Mouse (Mus musculus): Measurements from ENCODE around the gene Ugt1a5. TPM values are rescaled to one million over a fixed set of nuclear protein-coding genes. Genes with fewer than 3 reads are reported as not detected.

Gene Ugt1a5
- polyA plus RNA-seq, 1 experiment from 2014 or later, result not detected

DNA sequence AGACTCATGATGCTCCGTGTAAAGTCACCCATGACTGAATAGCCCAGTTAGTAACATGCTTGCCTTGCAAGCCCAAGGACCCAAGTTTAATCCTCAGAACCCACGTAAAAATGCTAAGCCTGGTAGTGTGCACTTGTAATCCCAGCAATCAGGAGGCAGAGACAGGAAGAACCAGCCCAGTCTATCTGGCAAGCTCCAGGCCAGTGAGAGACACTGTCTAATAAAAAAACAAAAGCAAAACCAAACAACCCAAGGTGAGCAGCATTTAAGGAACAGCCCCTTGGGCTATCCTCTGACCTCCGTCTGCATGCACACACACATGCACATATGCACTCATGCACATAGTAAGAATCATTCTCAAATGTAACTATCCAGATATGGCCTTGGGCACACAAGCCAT, 63.8 kb downstream of the Ugt1a5 start:
- no peaks in the 10 kb centered on the region for H3K4me1 ChIP-seq
- no peaks in the 10 kb centered on the region for H3K36me3 ChIP-seq (replicated peaks)
- WGBS, result 84% methylated on average over 3 of the region's 3 CpGs
- no peaks in the 10 kb centered on the region for H3K27me3 ChIP-seq (replicated peaks; ENCODE audit: low read depth, poor library complexity, severe bottlenecking)
- DNase-seq (ENCODE audit: low spot score), result no peak
- no peak overlapping the region for H3K27ac ChIP-seq (replicated peaks)
- H3K9me3 ChIP-seq, result peaks cover 93% of the 10 kb centered on the region
- no peak overlapping the region for H3K4me3 ChIP-seq

DNA sequence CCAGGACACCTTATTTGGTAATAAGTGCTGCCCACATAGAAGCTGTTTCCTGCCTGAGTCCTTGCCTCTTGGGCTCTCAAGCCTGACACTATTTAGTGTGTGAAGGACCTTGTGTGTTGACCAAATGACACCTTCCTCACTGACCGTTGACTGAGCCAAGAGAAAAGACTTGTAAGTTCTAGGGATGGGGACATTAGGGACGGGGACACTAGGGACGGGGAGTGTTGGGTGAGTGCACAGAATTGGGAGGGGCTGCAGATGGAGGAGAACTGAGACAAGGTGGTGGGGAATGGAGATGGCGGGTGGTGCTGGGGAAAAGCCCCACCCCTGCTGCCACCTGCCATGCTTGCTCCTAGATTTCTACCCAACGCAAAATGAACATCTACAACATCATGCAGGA, 64.2 kb downstream of the Ugt1a5 start:
- H3K27me3 ChIP-seq (replicated peaks; ENCODE audit: low read depth, poor library complexity, severe bottlenecking), result no peaks in the 10 kb centered on the region
- 89% methylated on average over 5 of the region's 5 CpGs for WGBS

DNA sequence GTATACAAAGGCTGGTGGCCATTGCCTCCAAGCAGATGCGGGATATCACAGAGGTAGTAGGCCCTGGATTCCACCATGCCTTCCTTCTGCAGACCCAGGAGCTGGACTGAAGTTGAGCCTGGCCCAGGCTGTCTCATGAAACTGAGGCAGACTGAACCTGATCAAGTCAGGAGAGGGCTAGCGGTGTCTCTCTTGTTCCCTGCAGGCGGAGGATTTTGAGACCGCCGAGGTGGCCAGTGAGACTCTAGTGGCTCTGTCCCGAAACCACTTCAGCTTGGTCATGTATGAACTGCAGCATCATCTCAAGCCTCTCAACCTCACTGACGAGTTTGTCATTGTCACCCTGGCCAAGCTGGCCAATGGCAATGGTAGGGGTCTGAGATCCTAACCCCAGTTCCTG, 64.6 kb downstream of the Ugt1a5 start:
- Histone ChIP-seq H3K4me3 (no peak overlapping the region), H3K4me1 (no peaks in the 10 kb centered on the region), H3K36me3 (replicated peaks) (no peaks in the 10 kb centered on the region), H3K27ac (replicated peaks) (no peak overlapping the region), H3K9me3 (peaks cover 100% of the 10 kb centered on the region), H3K27me3 (replicated peaks; ENCODE audit: low read depth, poor library complexity, severe bottlenecking) (no peaks in the 10 kb centered on the region)
- DNase-seq (ENCODE audit: low spot score), result no peak
- WGBS, result 69% methylated on average over 7 of the region's 7 CpGs

More for the DNA sequence above, 64.2 kb downstream of the Ugt1a5 start:
- Histone ChIP-seq H3K4me3 (no peak overlapping the region), H3K27ac (replicated peaks) (no peak overlapping the region), H3K36me3 (replicated peaks) (no peaks in the 10 kb centered on the region), H3K9me3 (peaks cover 98% of the 10 kb centered on the region), H3K4me1 (no peaks in the 10 kb centered on the region)
- no peak for DNase-seq (ENCODE audit: low spot score)

DNA sequence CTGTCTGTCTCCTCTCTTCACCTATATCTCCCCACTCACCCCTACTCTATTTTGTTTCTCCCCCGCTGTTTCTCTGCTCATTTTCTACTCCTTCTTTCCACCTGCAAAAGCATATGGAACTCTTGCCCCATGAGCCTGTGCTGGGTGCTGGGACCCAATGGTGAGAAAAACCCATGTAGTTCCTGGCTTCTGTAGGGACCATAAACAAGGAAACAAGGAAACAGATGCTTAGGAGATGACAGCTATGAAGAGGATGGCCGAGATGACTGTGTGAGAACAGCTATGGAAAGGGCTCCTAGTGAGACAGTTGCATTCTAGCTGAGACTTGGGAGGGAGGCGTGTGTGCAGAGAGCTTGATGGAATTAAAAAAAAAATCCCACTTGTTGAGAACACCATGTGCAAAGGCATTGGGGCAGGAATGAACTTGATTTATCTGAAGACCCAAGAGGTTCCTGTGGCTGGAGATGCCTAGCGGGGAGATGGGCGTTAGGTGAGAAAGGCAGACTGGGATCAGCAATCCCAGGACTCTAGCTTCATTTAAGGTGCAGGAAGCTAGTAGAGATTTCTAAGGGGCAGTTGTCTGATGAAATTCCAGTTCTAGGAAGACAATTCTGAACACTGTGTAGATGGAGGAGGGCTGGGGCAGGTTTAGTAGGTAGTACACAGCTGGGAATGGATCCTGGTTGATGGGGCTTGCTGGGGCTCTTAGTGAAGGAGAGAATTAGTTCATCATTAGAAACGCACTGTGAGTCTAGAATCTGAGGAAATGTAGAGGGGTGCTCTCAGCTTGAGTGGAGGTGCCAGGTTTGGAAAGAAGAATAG, 65.4 kb downstream of the Ugt1a5 start:
- H3K27ac ChIP-seq (replicated peaks), result no peak overlapping the region
- 76% methylated on average over 6 of the region's 6 CpGs for WGBS
- no peaks in the 10 kb centered on the region for H3K36me3 ChIP-seq (replicated peaks)

DNA sequence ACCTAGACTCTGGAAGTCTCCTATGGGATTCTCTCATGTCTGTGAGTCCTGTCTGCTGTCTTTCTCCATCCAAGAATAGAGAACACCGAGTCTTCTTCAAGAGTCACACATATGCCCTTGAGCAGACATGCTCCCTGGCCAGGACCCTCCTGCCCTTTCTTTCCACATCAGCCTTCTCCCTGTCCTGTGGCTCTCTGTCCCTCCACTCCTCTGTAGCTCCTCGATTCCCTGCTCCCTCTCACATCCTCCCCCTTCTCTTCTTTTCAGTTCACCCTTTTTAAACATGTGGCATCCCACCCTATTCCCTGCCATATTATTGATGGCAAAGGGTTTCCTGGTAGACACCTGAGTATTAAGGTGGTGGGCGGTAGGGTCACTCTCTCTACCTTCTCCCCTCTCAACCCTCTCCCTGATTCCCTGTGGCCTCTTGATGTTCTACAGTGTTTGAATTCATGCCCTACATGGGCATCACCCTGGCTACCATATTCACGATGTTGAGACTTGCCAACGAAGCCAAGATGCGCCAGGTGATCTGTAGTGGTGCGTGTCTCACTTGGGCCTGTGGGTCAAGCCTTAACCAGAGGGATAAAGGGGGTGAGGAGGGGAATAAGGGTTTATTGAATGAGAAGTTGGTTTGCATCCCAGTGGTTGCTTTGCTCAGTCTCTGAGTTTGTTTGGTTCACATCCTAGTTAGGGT, 66.1 kb downstream of the Ugt1a5 start:
- Histone ChIP-seq H3K4me1 (no peaks in the 10 kb centered on the region), H3K27ac (replicated peaks) (no peak overlapping the region), H3K9me3 (peaks cover 97% of the 10 kb centered on the region), H3K36me3 (replicated peaks) (no peaks in the 10 kb centered on the region), H3K27me3 (replicated peaks; ENCODE audit: low read depth, poor library complexity, severe bottlenecking) (no peaks in the 10 kb centered on the region), H3K4me3 (no peak overlapping the region)
- DNase-seq (ENCODE audit: low spot score), result no peak
- WGBS, result 69% methylated on average over 7 of the region's 7 CpGs

More for the DNA sequence above, 65.4 kb downstream of the Ugt1a5 start:
- peaks cover 100% of the 10 kb centered on the region for H3K9me3 ChIP-seq
- no peak overlapping the region for H3K4me3 ChIP-seq
- no peaks in the 10 kb centered on the region for H3K4me1 ChIP-seq
- DNase-seq (ENCODE audit: low spot score), result no peak
- H3K27me3 ChIP-seq (replicated peaks; ENCODE audit: low read depth, poor library complexity, severe bottlenecking), result no peaks in the 10 kb centered on the region

DNA sequence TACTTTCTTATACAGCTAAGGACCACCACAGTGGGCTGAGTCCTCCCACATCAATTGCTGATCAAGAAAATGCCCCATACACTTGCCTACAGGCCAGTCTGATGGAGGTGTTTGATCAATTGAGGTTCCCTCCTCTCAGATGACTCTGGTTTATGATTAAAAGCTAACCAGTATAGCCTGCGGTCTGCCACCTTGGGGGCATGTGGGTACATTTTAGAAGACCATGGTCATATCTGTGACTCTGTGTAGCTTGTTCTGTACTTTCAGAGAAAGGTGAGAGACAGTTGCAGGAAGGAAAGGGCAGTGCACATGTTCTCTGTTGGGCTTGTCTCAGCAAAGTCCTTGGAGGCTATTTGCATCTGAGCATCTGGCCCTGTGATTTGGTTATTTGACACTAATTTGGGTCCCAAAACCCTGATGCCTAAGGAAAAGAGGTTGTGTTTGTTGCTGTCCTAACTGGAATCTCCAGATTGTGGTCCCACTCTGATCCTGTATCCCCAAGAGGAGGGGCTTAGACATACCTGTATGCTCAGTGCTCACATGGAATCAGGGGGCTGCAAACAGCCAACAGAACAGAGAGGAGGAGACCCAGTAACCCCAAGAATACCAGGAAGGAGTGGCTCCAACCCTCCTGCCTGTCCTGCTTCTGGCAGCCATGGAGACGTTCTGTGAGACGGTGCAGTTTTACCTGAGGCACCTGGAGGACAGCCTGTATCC, 67.0 kb downstream of the Ugt1a5 start:
- H3K4me3 ChIP-seq, result no peak overlapping the region
- no peaks in the 10 kb centered on the region for H3K27me3 ChIP-seq (replicated peaks; ENCODE audit: low read depth, poor library complexity, severe bottlenecking)
- WGBS, result 56% methylated on average over 3 of the region's 3 CpGs
- no peak for DNase-seq (ENCODE audit: low spot score)
- H3K4me1 ChIP-seq, result no peaks in the 10 kb centered on the region
- no peaks in the 10 kb centered on the region for H3K36me3 ChIP-seq (replicated peaks)
- peaks cover 97% of the 10 kb centered on the region for H3K9me3 ChIP-seq
- H3K27ac ChIP-seq (replicated peaks), result no peak overlapping the region

DNA sequence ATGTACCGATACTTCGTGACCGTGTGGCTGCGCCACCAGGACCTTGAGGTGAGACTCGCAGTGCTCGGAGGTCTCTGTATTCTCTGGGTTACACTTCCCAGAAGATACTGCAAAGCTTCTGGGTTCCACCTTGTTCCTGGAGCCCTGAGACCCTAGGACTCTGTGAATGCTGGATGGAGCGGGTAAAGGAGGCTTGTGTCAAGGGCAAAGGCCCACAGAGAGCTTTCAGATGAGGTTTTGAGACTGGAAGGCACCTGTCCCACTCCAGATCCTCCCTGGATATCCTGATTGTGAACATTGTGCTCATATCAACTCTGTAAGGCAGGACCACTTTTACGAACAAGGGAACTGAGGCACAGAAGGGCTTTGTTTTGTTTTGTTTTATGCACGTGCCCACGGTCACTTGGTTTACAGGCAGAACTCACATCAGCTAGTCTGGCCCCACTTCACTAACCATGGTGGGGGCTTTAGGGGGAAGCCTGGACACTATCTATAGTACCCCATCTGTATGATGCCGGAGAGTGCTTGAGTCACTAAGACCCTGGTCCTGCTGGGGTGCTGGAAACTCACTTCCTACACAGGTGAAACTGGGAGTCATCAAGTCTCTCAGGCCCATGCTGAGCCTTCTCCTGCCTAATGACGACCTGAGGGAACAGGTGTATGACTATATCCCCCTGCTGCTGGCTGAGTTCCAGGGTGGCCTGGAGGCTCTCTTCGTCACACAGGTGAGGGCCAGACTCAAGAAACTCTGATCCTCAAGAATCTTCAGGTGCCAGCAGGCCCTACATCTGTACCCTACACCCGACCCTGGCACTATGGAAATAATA, 67.8 kb downstream of the Ugt1a5 start:
- no peak overlapping the region for H3K27ac ChIP-seq (replicated peaks)
- no peak overlapping the region for H3K4me3 ChIP-seq
- no peaks in the 10 kb centered on the region for H3K4me1 ChIP-seq
- WGBS, result 68% methylated on average over 14 of the region's 14 CpGs
- no peaks in the 10 kb centered on the region for H3K27me3 ChIP-seq (replicated peaks; ENCODE audit: low read depth, poor library complexity, severe bottlenecking)
- H3K36me3 ChIP-seq (replicated peaks), result no peaks in the 10 kb centered on the region
- no peak for DNase-seq (ENCODE audit: low spot score)
- H3K9me3 ChIP-seq, result peaks cover 97% of the 10 kb centered on the region

DNA sequence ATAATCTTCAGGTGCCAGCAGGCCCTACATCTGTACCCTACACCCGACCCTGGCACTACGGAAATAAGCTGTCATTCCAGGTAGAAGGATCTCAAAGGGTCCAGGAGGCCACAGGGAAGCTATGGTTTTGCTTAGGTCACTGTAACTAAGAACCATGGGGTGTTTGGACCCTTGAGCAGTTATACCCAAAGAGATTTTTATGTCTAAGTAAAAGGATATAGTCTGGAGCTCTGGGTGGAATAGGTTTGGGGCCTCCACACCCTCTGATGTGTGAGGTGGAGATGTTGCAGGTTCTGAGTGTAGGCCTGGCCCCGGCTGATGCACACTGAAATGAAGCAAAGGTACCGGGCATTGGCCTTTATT, 68.4 kb downstream of the Ugt1a5 start:
- H3K4me3 ChIP-seq, result no peak overlapping the region
- no peak for DNase-seq (ENCODE audit: low spot score)
- no peak overlapping the region for H3K27ac ChIP-seq (replicated peaks)
- peaks cover 97% of the 10 kb centered on the region for H3K9me3 ChIP-seq
- H3K4me1 ChIP-seq, result no peaks in the 10 kb centered on the region
- no peaks in the 10 kb centered on the region for H3K36me3 ChIP-seq (replicated peaks)
- 65% methylated on average over 4 of the region's 4 CpGs for WGBS
- H3K27me3 ChIP-seq (replicated peaks; ENCODE audit: low read depth, poor library complexity, severe bottlenecking), result no peaks in the 10 kb centered on the region

DNA sequence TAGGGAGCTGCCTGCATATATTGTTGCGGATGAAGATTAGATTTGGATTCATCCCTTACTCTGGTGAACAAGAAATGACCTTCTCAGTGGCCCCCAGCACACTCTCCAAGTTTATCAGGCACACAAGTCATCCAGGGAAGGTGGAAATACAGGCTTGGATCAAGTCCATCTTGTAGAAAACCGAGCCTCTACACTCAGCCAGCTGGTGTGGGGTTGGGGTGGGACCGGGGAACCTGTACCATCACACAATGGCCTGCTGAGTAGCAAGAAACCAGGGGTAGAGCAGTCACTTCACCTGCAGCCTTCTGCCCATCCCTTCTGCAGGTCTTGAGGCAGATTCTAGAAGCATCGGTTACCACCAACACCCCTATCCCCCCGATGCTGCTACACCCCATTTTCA, 68.8 kb downstream of the Ugt1a5 start:
- no peak for DNase-seq (ENCODE audit: low spot score)
- Histone ChIP-seq H3K4me3 (no peak overlapping the region), H3K4me1 (no peaks in the 10 kb centered on the region), H3K9me3 (peaks cover 97% of the 10 kb centered on the region), H3K36me3 (replicated peaks) (no peaks in the 10 kb centered on the region), H3K27me3 (replicated peaks; ENCODE audit: low read depth, poor library complexity, severe bottlenecking) (no peaks in the 10 kb centered on the region), H3K27ac (replicated peaks) (no peak overlapping the region)
- 46% methylated on average over 5 of the region's 5 CpGs for WGBS

DNA sequence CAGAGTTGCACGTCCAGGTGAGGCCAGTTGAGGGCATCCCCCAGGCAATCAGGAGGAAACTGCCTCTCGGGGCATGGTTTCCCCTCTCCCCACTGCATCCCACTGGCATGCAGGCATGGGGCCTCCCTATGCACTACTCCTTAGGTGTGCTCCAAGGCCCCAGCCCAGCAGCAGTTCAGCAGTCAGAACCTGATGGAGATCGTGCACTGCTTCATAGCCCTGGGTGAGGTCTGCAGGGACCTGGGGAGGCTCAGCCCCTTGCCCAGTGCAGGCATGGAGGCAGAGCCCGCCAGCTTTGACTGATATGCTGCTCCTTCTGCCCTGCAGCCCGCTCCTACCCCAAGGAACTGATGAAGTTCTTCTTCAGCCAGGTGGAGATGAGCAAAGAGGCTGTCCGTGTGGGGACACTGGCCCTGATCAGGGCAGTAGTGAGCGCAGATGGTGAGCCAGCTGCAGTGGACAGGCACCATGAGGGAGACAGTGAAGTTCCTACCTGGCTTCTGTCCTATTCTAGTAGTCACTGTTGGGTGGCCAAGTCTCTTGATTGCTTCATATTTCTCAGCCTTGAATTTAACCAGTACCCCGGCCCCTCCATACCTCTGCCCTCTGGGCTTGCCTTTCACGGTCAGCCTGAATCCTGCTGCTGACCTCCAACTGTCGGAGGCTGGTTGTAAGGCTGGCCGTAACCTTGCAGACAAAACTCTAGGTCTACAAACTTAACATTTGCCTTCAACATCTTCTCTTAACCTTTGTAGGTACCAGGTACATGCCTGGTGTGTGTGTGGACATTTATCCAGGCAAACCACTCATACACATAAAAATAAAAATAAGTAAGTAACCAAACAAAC, 69.5 kb downstream of the Ugt1a5 start:
- Histone ChIP-seq H3K36me3 (replicated peaks) (no peaks in the 10 kb centered on the region), H3K4me3 (no peak overlapping the region), H3K27me3 (replicated peaks; ENCODE audit: low read depth, poor library complexity, severe bottlenecking) (no peaks in the 10 kb centered on the region), H3K27ac (replicated peaks) (no peak overlapping the region), H3K9me3 (peaks cover 97% of the 10 kb centered on the region), H3K4me1 (no peaks in the 10 kb centered on the region)
- WGBS, result 66% methylated on average over 11 of the region's 11 CpGs
- no peak for DNase-seq (ENCODE audit: low spot score)

DNA sequence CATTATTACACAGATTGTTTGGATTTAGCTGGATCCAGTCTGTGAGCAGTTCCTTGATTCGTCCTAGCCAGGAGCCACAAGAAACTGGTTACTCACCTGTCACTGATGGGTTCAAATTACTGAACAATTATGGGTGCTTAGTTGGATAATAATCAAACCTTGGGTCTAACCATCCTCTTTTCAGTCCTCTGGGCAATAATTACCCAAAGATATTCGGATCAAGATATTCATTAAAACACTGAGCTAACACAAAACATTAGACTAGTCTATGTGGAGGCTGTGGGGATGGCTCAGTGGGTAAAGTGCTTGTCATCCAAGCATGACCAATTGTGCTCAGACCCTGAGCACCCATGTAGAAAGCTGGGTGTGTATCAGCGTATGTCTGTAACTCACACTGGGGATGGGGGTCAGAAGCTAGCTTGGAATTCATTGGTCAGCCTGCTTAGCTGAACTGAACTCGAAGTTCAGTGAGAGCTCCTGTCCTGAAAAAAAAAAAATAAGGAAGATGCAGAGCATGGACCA, 70.1 kb downstream of the Ugt1a5 start:
- Histone ChIP-seq H3K4me1 (no peaks in the 10 kb centered on the region), H3K27me3 (replicated peaks; ENCODE audit: low read depth, poor library complexity, severe bottlenecking) (no peaks in the 10 kb centered on the region), H3K4me3 (no peak overlapping the region), H3K9me3 (peaks cover 97% of the 10 kb centered on the region), H3K36me3 (replicated peaks) (no peaks in the 10 kb centered on the region), H3K27ac (replicated peaks) (no peak overlapping the region)
- no peak for DNase-seq (ENCODE audit: low spot score)
- WGBS, result 67% methylated on average over 4 of the region's 4 CpGs

Data from embryonic facial prominence, embryonic 10.5 days (tissue).